Mouse (Mus musculus) urinary bladder, postnatal 4 days (tissue): ENCODE measurements around the gene Tspan2.
A peak's percentile ranks its signal among the peaks of the same experiment; 100 is the strongest.

Experiments used
- DNase-seq, 2 experiments: peaks; one replicate each; pipeline ENCODE4 v3.0.0; 2021 to 2022; ENCODE audit warnings: low spot score in 2 of 2

Gene Tspan2

GRCm38 (mm10) chr3:102773018-102773417 is 38.7 kb downstream of the Tspan2 start:
- DNase-seq, result no peak

- no peak for DNase-seq
Observed at GRCm38 (mm10) chr3:102782618-102783017, 48.3 kb downstream of the Tspan2 start, which contains the start of gene Tshb. Gene Tshb (minus strand): TSS chr3:102782718.

GRCm38 (mm10) chr3:102787369-102787768 is 53.0 kb downstream of the Tspan2 start:
- DNase-seq, result no peak

GRCm38 (mm10) chr3:102803937-102804336 is 69.6 kb downstream of the Tspan2 start:
- peak; percentile 48 to 76 for DNase-seq

- no peak for DNase-seq
Observed at GRCm38 (mm10) chr3:102842386-102842785, 108.1 kb downstream of the Tspan2 start.

GRCm38 (mm10) chr3:102848661-102849060 is 114.3 kb downstream of the Tspan2 start:
- no peak for DNase-seq
